Mouse (Mus musculus): Measurements from ENCODE around the gene Sh3pxd2a. TPM values are rescaled to one million over a fixed set of nuclear protein-coding genes. Genes with fewer than 3 reads are reported as not detected.

The Sh3pxd2a gene
- polyA plus RNA-seq, 1 experiment from 2014 or later: 8.8 TPM

- H3K4me1 ChIP-seq (replicated peaks; ENCODE audit: control insufficient read depth, insufficient read depth, low read length): peaks cover 34% of the 10 kb centered on the region
- no peaks in the 10 kb centered on the region for H3K9me3 ChIP-seq (ENCODE audit: control insufficient read depth, low read length)
- H3K4me2 ChIP-seq (ENCODE audit: low read length): peak overlapping the region; percentile 83
- ATAC-seq (replicated peaks; ENCODE audit: low FRiP score, low TSS enrichment, low read depth): no peak
- no peaks in the 10 kb centered on the region for H3K27me3 ChIP-seq (replicated peaks; ENCODE audit: control insufficient read depth, insufficient read depth, low read length)
- H3K9ac ChIP-seq (ENCODE audit: low read length): peak overlapping the region; percentile 83
- DNase-seq (ENCODE audit: low spot score): no peak
- no peaks in the 10 kb centered on the region for H3K36me3 ChIP-seq (ENCODE audit: control insufficient read depth, insufficient read depth, low read length)
- H3K27ac ChIP-seq (ENCODE audit: low read depth): no peak overlapping the region
- H3K4me3 ChIP-seq (ENCODE audit: low read depth, low read length): peak overlapping the region; percentile 64
- WGBS: 3% methylated on average over 13 of the region's 13 CpGs
These were observed 995 bp downstream of the Sh3pxd2a start for GRCm38 (mm10) chr19:47463206-47463605.

GRCm38 (mm10) chr19:47462725-47463124 is 1.5 kb downstream of the Sh3pxd2a start:
- Histone ChIP-seq H3K9me3 (ENCODE audit: control insufficient read depth, low read length) (no peaks in the 10 kb centered on the region), H3K27me3 (replicated peaks; ENCODE audit: control insufficient read depth, insufficient read depth, low read length) (no peaks in the 10 kb centered on the region), H3K4me3 (ENCODE audit: low read depth, low read length) (peak overlapping the region; percentile 64), H3K9ac (ENCODE audit: low read length) (no peak overlapping the region; the same call in 1 of the 2 replicates), H3K4me2 (ENCODE audit: low read length) (peak overlapping the region; percentile 83), H3K4me1 (replicated peaks; ENCODE audit: control insufficient read depth, insufficient read depth, low read length) (peaks cover 39% of the 10 kb centered on the region), H3K27ac (ENCODE audit: low read depth) (no peak overlapping the region), H3K36me3 (ENCODE audit: control insufficient read depth, insufficient read depth, low read length) (no peaks in the 10 kb centered on the region)
- WGBS: 27% methylated on average over 6 of the region's 6 CpGs
- no peak for ATAC-seq (replicated peaks; ENCODE audit: low FRiP score, low TSS enrichment, low read depth)
- DNase-seq (ENCODE audit: low spot score): no peak

GRCm38 (mm10) chr19:47461838-47462237 is 2.4 kb downstream of the Sh3pxd2a start:
- no peak for ATAC-seq (replicated peaks; ENCODE audit: low FRiP score, low TSS enrichment, low read depth)
- Histone ChIP-seq H3K9ac (ENCODE audit: low read length) (no peak overlapping the region), H3K27me3 (replicated peaks; ENCODE audit: control insufficient read depth, insufficient read depth, low read length) (no peaks in the 10 kb centered on the region), H3K4me3 (ENCODE audit: low read depth, low read length) (no peak overlapping the region), H3K36me3 (ENCODE audit: control insufficient read depth, insufficient read depth, low read length) (no peaks in the 10 kb centered on the region), H3K4me1 (replicated peaks; ENCODE audit: control insufficient read depth, insufficient read depth, low read length) (peaks cover 46% of the 10 kb centered on the region), H3K27ac (ENCODE audit: low read depth) (0 out of 2 replicates have a peak overlapping the region, but pooled peaks have one; percentile 16), H3K4me2 (ENCODE audit: low read length) (no peak overlapping the region), H3K9me3 (ENCODE audit: control insufficient read depth, low read length) (no peaks in the 10 kb centered on the region)
- no peak for DNase-seq (ENCODE audit: low spot score)
- WGBS: 86% methylated on average over 3 of the region's 3 CpGs

- Histone ChIP-seq H3K4me1 (replicated peaks; ENCODE audit: control insufficient read depth, insufficient read depth, low read length) (peaks cover 46% of the 10 kb centered on the region), H3K36me3 (ENCODE audit: control insufficient read depth, insufficient read depth, low read length) (no peaks in the 10 kb centered on the region), H3K4me3 (ENCODE audit: low read depth, low read length) (no peak overlapping the region), H3K9ac (ENCODE audit: low read length) (no peak overlapping the region), H3K9me3 (ENCODE audit: control insufficient read depth, low read length) (no peaks in the 10 kb centered on the region), H3K27ac (ENCODE audit: low read depth) (peak overlapping the region; percentile 60; the same call in 1 of the 2 replicates), H3K27me3 (replicated peaks; ENCODE audit: control insufficient read depth, insufficient read depth, low read length) (no peaks in the 10 kb centered on the region), H3K4me2 (ENCODE audit: low read length) (no peak overlapping the region)
- 72% methylated on average over 9 of the region's 9 CpGs for WGBS
- ATAC-seq (replicated peaks; ENCODE audit: low FRiP score, low TSS enrichment, low read depth) (no peak), DNase-seq (ENCODE audit: low spot score) (no peak)
These were observed 2.8 kb downstream of the Sh3pxd2a start for GRCm38 (mm10) chr19:47461386-47461785.

- Histone ChIP-seq H3K9me3 (ENCODE audit: control insufficient read depth, low read length) (no peaks in the 10 kb centered on the region), H3K4me1 (replicated peaks; ENCODE audit: control insufficient read depth, insufficient read depth, low read length) (peaks cover 54% of the 10 kb centered on the region), H3K36me3 (ENCODE audit: control insufficient read depth, insufficient read depth, low read length) (no peaks in the 10 kb centered on the region), H3K4me2 (ENCODE audit: low read length) (peak overlapping the region; percentile 16), H3K27me3 (replicated peaks; ENCODE audit: control insufficient read depth, insufficient read depth, low read length) (no peaks in the 10 kb centered on the region), H3K9ac (ENCODE audit: low read length) (no peak overlapping the region), H3K27ac (ENCODE audit: low read depth) (peak overlapping the region; percentile 60; the same call in 1 of the 2 replicates), H3K4me3 (ENCODE audit: low read depth, low read length) (no peak overlapping the region)
- no peak for DNase-seq (ENCODE audit: low spot score)
- WGBS: 26% methylated on average over 19 of the region's 19 CpGs
- ATAC-seq (replicated peaks; ENCODE audit: low FRiP score, low TSS enrichment, low read depth): no peak
These were observed 3.9 kb downstream of the Sh3pxd2a start for GRCm38 (mm10) chr19:47460120-47460960.

GRCm38 (mm10) chr19:47459214-47459613 is 5.0 kb downstream of the Sh3pxd2a start:
- H3K4me2 ChIP-seq (ENCODE audit: low read length): no peak overlapping the region
- H3K36me3 ChIP-seq (ENCODE audit: control insufficient read depth, insufficient read depth, low read length): no peaks in the 10 kb centered on the region
- H3K4me1 ChIP-seq (replicated peaks; ENCODE audit: control insufficient read depth, insufficient read depth, low read length): peaks cover 65% of the 10 kb centered on the region
- no peak overlapping the region for H3K9ac ChIP-seq (ENCODE audit: low read length)
- H3K27ac ChIP-seq (ENCODE audit: low read depth): no peak overlapping the region
- no peak overlapping the region for H3K4me3 ChIP-seq (ENCODE audit: low read depth, low read length)
- 90% methylated on average over 5 of the region's 5 CpGs for WGBS
- no peak for ATAC-seq (replicated peaks; ENCODE audit: low FRiP score, low TSS enrichment, low read depth)
- no peaks in the 10 kb centered on the region for H3K27me3 ChIP-seq (replicated peaks; ENCODE audit: control insufficient read depth, insufficient read depth, low read length)
- H3K9me3 ChIP-seq (ENCODE audit: control insufficient read depth, low read length): no peaks in the 10 kb centered on the region
- no peak for DNase-seq (ENCODE audit: low spot score)

GRCm38 (mm10) chr19:47458504-47459161 is 5.6 kb downstream of the Sh3pxd2a start:
- Histone ChIP-seq H3K9ac (ENCODE audit: low read length) (no peak overlapping the region), H3K36me3 (ENCODE audit: control insufficient read depth, insufficient read depth, low read length) (no peaks in the 10 kb centered on the region), H3K4me1 (replicated peaks; ENCODE audit: control insufficient read depth, insufficient read depth, low read length) (peaks cover 71% of the 10 kb centered on the region), H3K4me3 (ENCODE audit: low read depth, low read length) (no peak overlapping the region), H3K9me3 (ENCODE audit: control insufficient read depth, low read length) (no peaks in the 10 kb centered on the region), H3K27ac (ENCODE audit: low read depth) (no peak overlapping the region), H3K4me2 (ENCODE audit: low read length) (no peak overlapping the region), H3K27me3 (replicated peaks; ENCODE audit: control insufficient read depth, insufficient read depth, low read length) (no peaks in the 10 kb centered on the region)
- DNase-seq (ENCODE audit: low spot score) (no peak), ATAC-seq (replicated peaks; ENCODE audit: low FRiP score, low TSS enrichment, low read depth) (no peak)
- 64% methylated on average over 17 of the region's 17 CpGs for WGBS

- Histone ChIP-seq H3K27me3 (replicated peaks; ENCODE audit: control insufficient read depth, insufficient read depth, low read length) (no peaks in the 10 kb centered on the region), H3K4me3 (ENCODE audit: low read depth, low read length) (no peak overlapping the region), H3K27ac (ENCODE audit: low read depth) (no peak overlapping the region), H3K4me1 (replicated peaks; ENCODE audit: control insufficient read depth, insufficient read depth, low read length) (peaks cover 67% of the 10 kb centered on the region), H3K9me3 (ENCODE audit: control insufficient read depth, low read length) (no peaks in the 10 kb centered on the region), H3K9ac (ENCODE audit: low read length) (no peak overlapping the region), H3K4me2 (ENCODE audit: low read length) (no peak overlapping the region), H3K36me3 (ENCODE audit: control insufficient read depth, insufficient read depth, low read length) (no peaks in the 10 kb centered on the region)
- DNase-seq (ENCODE audit: low spot score) (no peak), ATAC-seq (replicated peaks; ENCODE audit: low FRiP score, low TSS enrichment, low read depth) (no peak)
- WGBS: 55% methylated on average over 13 of the region's 13 CpGs
These were observed 6.3 kb downstream of the Sh3pxd2a start for GRCm38 (mm10) chr19:47457711-47458503.

All from intestine, embryonic 14.5 days (tissue).